Mouse (Mus musculus): ENCODE data around the gene Adi1.

Gene Adi1

GRCm38 (mm10) chr12:28694231-28694630 lies 19.2 kb downstream of the Adi1 start:
- no peak for DNase-seq (ENCODE audit: low read depth)

DNA sequence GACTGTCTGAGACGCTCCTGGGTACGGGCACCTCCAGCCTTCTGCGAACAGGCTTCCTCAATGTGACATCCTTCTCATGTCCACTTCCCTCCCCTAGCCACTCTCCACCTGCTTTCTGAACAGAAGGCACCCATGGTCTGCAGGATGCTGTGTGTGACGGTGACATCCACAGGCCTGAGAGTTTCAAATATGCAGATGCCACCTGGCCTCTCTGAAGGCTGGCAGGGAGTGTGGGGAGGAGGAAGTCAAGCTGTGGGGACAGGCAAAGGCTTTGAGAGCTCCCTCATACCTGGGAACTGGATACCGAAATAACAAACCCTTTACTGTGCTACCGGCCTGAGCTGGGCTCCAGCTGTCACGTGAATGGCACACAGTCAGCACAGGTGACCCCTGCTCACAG lies 19.7 kb downstream of the Adi1 start:
- DNase-seq (ENCODE audit: low read depth), result no peak

GRCm38 (mm10) chr12:28697821-28698595 lies 23.0 kb downstream of the Adi1 start:
- DNase-seq (ENCODE audit: low read depth), result no peak

GRCm38 (mm10) chr12:28699086-28699485 lies 24.1 kb downstream of the Adi1 start:
- no peak for DNase-seq (ENCODE audit: low read depth)

- DNase-seq (ENCODE audit: low read depth), result peak; percentile 47
These were observed 24.6 kb downstream of the Adi1 start for GRCm38 (mm10) chr12:28699656-28700055.

GRCm38 (mm10) chr12:28700101-28700511 lies 25.1 kb downstream of the Adi1 start:
- DNase-seq (ENCODE audit: low read depth), result no peak

- no peak for DNase-seq (ENCODE audit: low read depth)
These were observed 25.6 kb downstream of the Adi1 start for GRCm38 (mm10) chr12:28700561-28701025.

DNA sequence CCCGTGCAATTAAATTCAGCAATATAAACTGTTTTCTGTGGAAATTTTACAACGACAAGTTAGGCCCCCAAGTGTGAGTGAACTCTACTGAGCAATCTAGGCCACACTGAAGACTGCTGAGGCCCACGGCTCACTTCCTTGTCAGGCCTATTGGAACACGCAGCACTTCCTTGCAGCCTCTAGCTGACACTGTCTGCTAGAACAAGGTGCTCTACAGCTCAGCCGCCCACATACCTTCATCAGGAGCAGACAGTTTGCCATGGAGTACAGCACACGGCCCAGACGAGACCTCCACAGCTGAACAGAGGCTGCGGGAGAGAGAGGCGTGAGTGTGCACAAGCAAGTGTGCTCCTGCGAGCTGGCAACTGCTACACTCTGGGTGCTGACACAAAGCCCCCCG lies 26.3 kb downstream of the Adi1 start:
- no peak for DNase-seq (ENCODE audit: low read depth)

GRCm38 (mm10) chr12:28704381-28704780 lies 29.4 kb downstream of the Adi1 start:
- no peak for DNase-seq (ENCODE audit: low read depth)

DNA sequence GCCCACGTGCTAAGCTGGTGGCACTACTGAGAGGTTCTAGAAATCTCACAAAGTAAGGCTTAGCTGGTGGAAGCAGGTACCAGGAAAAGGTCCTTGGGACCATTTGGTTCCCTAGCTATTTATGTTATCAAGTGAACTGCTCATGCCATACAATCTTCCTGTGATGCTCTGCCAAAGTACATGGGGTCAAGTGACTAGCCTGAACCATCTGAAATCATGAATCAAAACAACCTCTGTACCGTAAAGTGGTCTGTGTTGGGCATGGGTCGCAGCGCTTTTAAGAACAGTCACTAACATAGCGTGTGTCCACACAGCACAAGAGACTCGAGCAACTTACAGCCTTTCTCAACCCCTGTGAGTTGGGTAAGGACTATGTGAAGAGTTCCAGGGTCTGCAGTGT lies 30.2 kb downstream of the Adi1 start:
- DNase-seq (ENCODE audit: low read depth), result no peak

- DNase-seq (ENCODE audit: low read depth), result no peak
These were observed 33.1 kb downstream of the Adi1 start for GRCm38 (mm10) chr12:28708154-28708553.

- DNase-seq (ENCODE audit: low read depth), result no peak
These were observed 35.6 kb downstream of the Adi1 start for GRCm38 (mm10) chr12:28710566-28711185.

GRCm38 (mm10) chr12:28714822-28715632 lies 40.0 kb downstream of the Adi1 start:
- no peak for DNase-seq (ENCODE audit: low read depth)

GRCm38 (mm10) chr12:28717066-28717465 lies 42.0 kb downstream of the Adi1 start:
- DNase-seq (ENCODE audit: low read depth), result no peak

DNA sequence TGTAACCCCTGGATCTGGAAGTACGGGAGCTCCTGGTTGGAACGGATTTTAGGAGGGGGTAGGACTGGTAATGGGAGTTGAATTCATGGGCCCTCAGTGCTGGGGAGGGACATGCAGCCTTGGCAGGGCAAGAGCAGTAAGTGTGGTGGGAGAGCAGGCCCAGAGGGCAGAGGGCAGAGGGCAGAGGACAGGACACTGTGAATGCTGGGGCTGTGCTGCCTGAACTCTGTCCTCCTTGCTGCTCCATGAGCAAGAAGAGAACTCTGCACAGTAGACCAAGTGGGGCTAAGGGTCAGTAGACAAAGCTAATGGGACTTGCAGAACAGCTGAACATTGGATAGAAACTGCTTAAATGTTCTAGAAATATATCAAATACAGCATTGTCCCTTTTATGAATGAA lies 43.1 kb downstream of the Adi1 start:
- no peak for DNase-seq (ENCODE audit: low read depth)

- no peak for DNase-seq (ENCODE audit: low read depth)
These were observed 49.3 kb downstream of the Adi1 start for GRCm38 (mm10) chr12:28724366-28724765.

DNA sequence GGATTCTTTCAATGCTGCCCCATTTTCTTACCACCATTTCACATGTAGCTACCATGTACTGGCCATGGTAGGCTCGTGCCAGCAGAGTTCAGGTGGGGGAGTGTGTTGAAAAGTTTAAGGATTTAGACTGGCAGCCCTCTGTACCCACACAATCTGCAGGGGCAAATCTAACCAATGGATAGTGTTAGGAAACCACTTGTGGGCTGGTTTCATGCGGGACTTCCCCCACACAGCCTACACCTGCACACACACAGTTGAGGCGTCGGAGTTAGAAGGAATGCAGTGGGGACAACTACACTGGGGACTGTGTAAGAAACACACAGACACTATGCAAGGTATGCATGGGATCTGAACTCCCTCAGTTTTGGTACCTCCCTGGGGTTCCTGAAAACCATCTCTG lies 51.2 kb downstream of the Adi1 start:
- no peak for DNase-seq (ENCODE audit: low read depth)

DNA sequence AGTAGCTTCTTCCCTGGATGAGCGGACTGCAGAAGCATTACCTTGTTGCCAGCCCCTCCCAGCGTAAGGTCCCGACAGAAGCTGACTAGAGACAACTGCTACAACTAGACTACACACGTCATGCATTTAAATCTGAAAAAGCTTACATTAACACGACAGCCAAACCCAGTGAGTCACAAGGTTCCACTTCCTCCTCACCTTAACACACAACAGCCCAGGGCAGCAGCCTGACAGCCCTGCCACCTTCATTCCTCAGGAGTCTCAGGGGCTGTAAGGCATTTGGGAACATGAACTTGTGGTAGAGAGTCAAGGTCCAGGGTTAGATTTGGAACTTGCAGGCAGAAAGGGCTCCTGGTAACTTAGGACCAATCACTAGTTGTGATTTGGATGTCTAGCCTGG lies 52.0 kb downstream of the Adi1 start:
- no peak for DNase-seq (ENCODE audit: low read depth)

All from c-Kit-positive CD71-positive TER-119-negative erythroid progenitor cells, embryonic 14.5 days (primary cell).